Mouse (Mus musculus) stomach, embryonic 15.5 days (tissue): ENCODE results near the gene Was. TPM values are rescaled to one million over a fixed set of nuclear protein-coding genes. Genes with fewer than 3 reads are reported as not detected.
"Not testable (repeated sequence)": the region's sequence is repeated elsewhere in the genome, so short reads cannot be mapped to it uniquely, and the experiment has no call there.

ENCODE experiments used
- ATAC-seq: fragments of 200-750 bp; cut with Nextera tagmentation; 2 replicates; pipeline ENCODE4 v1.8.0; 2017; ENCODE audit warnings: low read depth, moderate number of reproducible peaks, moderate TSS enrichment; ENCODE audit not compliant: insufficient read depth, low FRiP score
- H3K27ac ChIP-seq: fragments of 300-500 bp; sonication (generic); 2 replicates; pipeline ENCODE4 v1.5.1; 2015; ENCODE audit warnings: mild to moderate bottlenecking, inconsistent platforms
- H3K27me3 ChIP-seq: fragments of 300-500 bp; sonication (generic); replicated peaks from 2 replicates; pipeline ENCODE4 v1.6.1; 2015; ENCODE audit warnings: inconsistent platforms
- H3K36me3 ChIP-seq: fragments of 300-500 bp; sonication (generic); 2 replicates; pipeline ENCODE4 v1.6.1; 2015; ENCODE audit warnings: inconsistent platforms
- H3K4me1 ChIP-seq: fragments of 300-500 bp; sonication (generic); 2 replicates; pipeline ENCODE4 v1.6.1; 2015; ENCODE audit warnings: inconsistent platforms
- H3K4me2 ChIP-seq: fragments of 300-500 bp; sonication (generic); 2 replicates; pipeline ENCODE4 v1.6.1; 2015; ENCODE audit warnings: mild to moderate bottlenecking, inconsistent platforms
- H3K4me3 ChIP-seq: fragments of 300-500 bp; sonication (generic); replicated peaks from 2 replicates; pipeline ENCODE4 v1.5.1; 2015; ENCODE audit warnings: inconsistent platforms
- H3K9ac ChIP-seq: fragments of 300-500 bp; sonication (generic); 2 replicates; pipeline ENCODE4 v1.6.1; 2015; ENCODE audit warnings: inconsistent platforms
- H3K9me3 ChIP-seq: fragments of 300-500 bp; sonication (generic); 2 replicates; pipeline ENCODE4 v1.6.1; 2016; ENCODE audit warnings: inconsistent platforms
- WGBS: fragments of 180-500 bp; shearing (Covaris S2); methylation state at CpG from one replicate; pipeline ENCODE4 v1.1.7; 2015; 5-methylcytosine and 5-hydroxymethylcytosine counted together
- polyA plus RNA-seq: library from polyadenylated mRNA; unstranded; fragments of >200 nt; fragmentation: Nextera tagmentation; extraction: Ambion mirVana; gene quantifications from 2 replicates; pipeline ENCODE4 v1.2.1, GENCODE M21; 2015

The Was gene
- polyA plus RNA-seq, 1 experiment from 2014 or later, result 1.2 TPM

GRCm38 (mm10) chrX:8069166-8069565 is 21.1 kb downstream of the Was start:
- H3K4me2 ChIP-seq, result no peak overlapping the region
- WGBS, result 94% methylated on average over 1 of the region's 1 CpGs
- H3K4me1 ChIP-seq, result no peaks in the 10 kb centered on the region
- 0 out of 2 replicates have a peak, but pooled peaks cover 9% of the 10 kb centered on the region for H3K36me3 ChIP-seq
- H3K4me3 ChIP-seq, result no peak overlapping the region
- H3K9ac ChIP-seq, result no peak overlapping the region
- no peak for ATAC-seq
- no peaks in the 10 kb centered on the region for H3K27me3 ChIP-seq
- H3K9me3 ChIP-seq, result no peaks in the 10 kb centered on the region
- no peak overlapping the region for H3K27ac ChIP-seq

- not testable (repeated sequence) for H3K27ac ChIP-seq, H3K9ac ChIP-seq, H3K36me3 ChIP-seq, H3K4me2 ChIP-seq, H3K27me3 ChIP-seq, H3K9me3 ChIP-seq, ATAC-seq, H3K4me1 ChIP-seq, H3K4me3 ChIP-seq
- WGBS, result 83% methylated on average over 8 of the region's 8 CpGs
Observed at GRCm38 (mm10) chrX:8051044-8051781, 39.1 kb downstream of the Was start.

- WGBS, result 70% methylated on average over 1 of the region's 1 CpGs
- no peaks in the 10 kb centered on the region for H3K9me3 ChIP-seq
- no peak overlapping the region for H3K4me2 ChIP-seq
- no peak overlapping the region for H3K4me3 ChIP-seq
- ATAC-seq, result no peak
- H3K4me1 ChIP-seq, result no peaks in the 10 kb centered on the region
- H3K27me3 ChIP-seq, result no peaks in the 10 kb centered on the region
- H3K27ac ChIP-seq, result no peak overlapping the region
- H3K36me3 ChIP-seq, result no peaks in the 10 kb centered on the region
- no peak overlapping the region for H3K9ac ChIP-seq
Observed at GRCm38 (mm10) chrX:8033009-8033408, 57.3 kb downstream of the Was start.

Other genes with a start within 250 kb of the Was start
- gene Otud5, start 249.1 kb downstream of the Was start, polyA plus RNA-seq, result 44.3 and 44.7 TPM in 2 replicates
- gene Pim2, start 212.2 kb downstream of the Was start, polyA plus RNA-seq, result 10.3 and 15.9 TPM in 2 replicates
- gene Slc35a2, start 206.5 kb downstream of the Was start, polyA plus RNA-seq, result 39.0 and 39.4 TPM in 2 replicates
- gene Pqbp1, start 191.2 kb downstream of the Was start, polyA plus RNA-seq, result 110 and 111 TPM in 2 replicates
- gene Timm17b, start 191.1 kb downstream of the Was start, polyA plus RNA-seq, result 141 and 148 TPM in 2 replicates
- not detected in 2 replicates for gene Gm10491, start 182.7 kb downstream of the Was start, polyA plus RNA-seq
- gene Gm10490, start 181.0 kb downstream of the Was start, polyA plus RNA-seq, result not detected in 2 replicates
- 13.0 and 13.2 TPM in 2 replicates for gene Pcsk1n, start 170.7 kb downstream of the Was start, polyA plus RNA-seq
- gene Eras, start 161.9 kb downstream of the Was start, polyA plus RNA-seq, result not detected in 2 replicates
- 19.9 and 22.4 TPM in 2 replicates for gene Hdac6, start 142.6 kb downstream of the Was start, polyA plus RNA-seq
- gene Gata1, start 112.4 kb downstream of the Was start, polyA plus RNA-seq, result 4.2 and 9.7 TPM in 2 replicates
- gene Glod5, start 72.0 kb downstream of the Was start, polyA plus RNA-seq, result 1.2 and 1.3 TPM in 2 replicates
- 46.3 and 47.4 TPM in 2 replicates for gene Suv39h1, start 15.7 kb downstream of the Was start, polyA plus RNA-seq
- gene Wdr13, start 42.4 kb upstream of the Was start, polyA plus RNA-seq, result 24.1 and 27.3 TPM in 2 replicates
- 421 and 436 TPM in 2 replicates for gene Rbm3, start 55.4 kb upstream of the Was start, polyA plus RNA-seq
- gene Tbc1d25, start 85.7 kb upstream of the Was start, polyA plus RNA-seq, result 11.9 and 12.6 TPM in 2 replicates
- 56.4 and 57.2 TPM in 2 replicates for gene Ebp, start 103.0 kb upstream of the Was start, polyA plus RNA-seq
- gene Porcn, start 116.0 kb upstream of the Was start, polyA plus RNA-seq, result 11.3 and 11.8 TPM in 2 replicates
- 36.8 and 38.3 TPM in 2 replicates for gene Ftsj1, start 161.9 kb upstream of the Was start, polyA plus RNA-seq
- 28.8 and 36.9 TPM in 2 replicates for gene Slc38a5, start 180.6 kb upstream of the Was start, polyA plus RNA-seq
- not detected in 2 replicates for gene Ssxb10, start 236.9 kb upstream of the Was start, polyA plus RNA-seq